ENCODE assay signal across 10 mouse cellular contexts in the genomic region with DNA sequence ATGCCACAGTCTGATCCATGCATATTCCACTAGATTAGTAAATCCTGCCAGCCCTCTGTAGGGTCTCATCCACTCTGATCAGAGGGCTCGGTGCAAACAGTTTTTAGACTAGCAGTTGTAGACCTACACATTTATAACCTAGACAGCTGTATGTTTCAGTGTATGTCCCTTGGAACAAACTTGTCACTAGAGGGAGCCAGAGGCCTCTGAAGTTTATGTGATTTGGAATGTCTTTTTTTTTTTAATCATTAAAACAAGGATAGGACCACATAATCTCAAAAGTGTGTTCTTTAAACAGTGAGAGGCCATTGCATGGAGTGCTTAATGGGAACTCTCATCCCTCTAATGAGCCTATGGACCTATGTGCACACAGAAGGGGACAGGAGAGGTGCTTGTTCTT.
DNase-seq lines count a peak whose midpoint lies in the region; ATAC-seq and TF ChIP-seq lines count a peak whose summit lies in the region.
"Had no signal": no experiment of that assay in that cellular context is flagged by ENCODE, and none has a peak within 500 bp of the region (broad histone marks: within the 10 kb centered on the region; RNA-seq: fewer than 3 reads in every experiment).

No protein-coding gene starts in this region.

- no peaks in the 10 kb centered on the region for H3K79me2 ChIP-seq in heart, adult 2 months (replicated peaks; ENCODE audit: control insufficient read depth, insufficient read depth, low read length)

- no peak for TF ChIP-seq EP300 in heart, adult 2 months (IDR thresholded peaks at IDR 0.05; ENCODE audit: insufficient read depth, low read depth, low read length)

- H3K4me3 ChIP-seq in heart, adult 2 months, result no peak overlapping the region
- H3K4me3 ChIP-seq: hindbrain, embryonic 15.5 days; neural tube, embryonic 12.5 days had no signal

- H3K27me3 ChIP-seq in heart, adult 2 months (ENCODE audit: control insufficient read depth, insufficient read depth, low read length), result no peaks in the 10 kb centered on the region
- H3K27me3 ChIP-seq: hindbrain, embryonic 15.5 days; neural tube, embryonic 12.5 days had no signal

- ATAC-seq in common myeloid progenitor, adult 5-6 weeks (replicated peaks; ENCODE audit: low read depth, poor library complexity, severe bottlenecking), result 0 out of 2 replicates have a peak, but pooled peaks have one; percentile 50

- no peak for DNase-seq in heart, adult 2 months
- no peak for DNase-seq in heart, adult 9 months (ENCODE audit: low spot score in 2 of 2)
- DNase-seq in right cerebral cortex, adult 2 months (ENCODE audit: low spot score in 2 of 2), result peak; percentile 29 to 36
- DNase-seq in right cerebral cortex, adult 18-20 months, result no peak
- DNase-seq in mesoderm, embryonic 11.5 days (ENCODE audit: low read depth, low spot score), result peak; percentile 18
- no peak for DNase-seq in ovary, postnatal 10 days (ENCODE audit: low spot score)
- no peak for DNase-seq in heart, postnatal 25 days (ENCODE audit: low spot score)

- WGBS in heart, adult 2 months, result 60% methylated on average over 1 of the region's 1 CpGs

- intact Hi-C loops in heart, adult 2 months (cut with DNase I), result no loop called here
- intact Hi-C loops in heart, postnatal 25 days (cut with DNase I), result loop anchor here (1.0 kb wide), 1 partner anchor 301 kb away; the partner anchor contains the start of genes Nmbr and Vta1

- no peak overlapping the region for H3K9ac ChIP-seq in heart, adult 2 months (ENCODE audit: low read depth, low read length)
- H3K9ac ChIP-seq: hindbrain, embryonic 15.5 days; neural tube, embryonic 12.5 days had no signal

- peak; percentile 70 for TF ChIP-seq CTCF in heart, adult 2 months (IDR thresholded peaks at IDR 0.05)

- TF ChIP-seq POLR2A in heart, adult 2 months (IDR thresholded peaks at IDR 0.05; ENCODE audit: insufficient read depth, low read depth, low read length), result no peak

- H3K27ac ChIP-seq in heart, adult 2 months, result no peak overlapping the region
- H3K27ac ChIP-seq: hindbrain, embryonic 15.5 days; neural tube, embryonic 12.5 days had no signal

- H3K36me3 ChIP-seq in heart, adult 2 months (ENCODE audit: control insufficient read depth, insufficient read depth, low read length), result no peaks in the 10 kb centered on the region
- H3K36me3 ChIP-seq: hindbrain, embryonic 15.5 days; neural tube, embryonic 12.5 days had no signal

- no peaks in the 10 kb centered on the region for H3K4me1 ChIP-seq in heart, adult 2 months (ENCODE audit: control insufficient read depth, insufficient read depth, low read length)
- H3K4me1 ChIP-seq: hindbrain, embryonic 15.5 days; neural tube, embryonic 12.5 days had no signal

Comparison
In these comparisons a context has a peak if more than half of its experiments do, and no peak if none do; other contexts are left out.
1. DNase-seq: peak in right cerebral cortex, adult 2 months (2 of 2) and mesoderm, embryonic 11.5 days (single experiment); none in heart, adult 2 months (0 of 2), heart, adult 9 months (0 of 2), right cerebral cortex, adult 18-20 months (single experiment), ovary, postnatal 10 days (single experiment) and heart, postnatal 25 days (single experiment).